Mouse (Mus musculus) heart, adult 9 months (tissue): ENCODE results near the gene Cacng1.
A peak's percentile ranks its signal among the peaks of the same experiment; 100 is the strongest.

Experiments
- DNase-seq, 2 experiments: peaks; one replicate each; pipeline ENCODE4 v3.0.0; 2022; ENCODE audit warnings: low spot score in 2 of 2

Cacng1 gene

DNA sequence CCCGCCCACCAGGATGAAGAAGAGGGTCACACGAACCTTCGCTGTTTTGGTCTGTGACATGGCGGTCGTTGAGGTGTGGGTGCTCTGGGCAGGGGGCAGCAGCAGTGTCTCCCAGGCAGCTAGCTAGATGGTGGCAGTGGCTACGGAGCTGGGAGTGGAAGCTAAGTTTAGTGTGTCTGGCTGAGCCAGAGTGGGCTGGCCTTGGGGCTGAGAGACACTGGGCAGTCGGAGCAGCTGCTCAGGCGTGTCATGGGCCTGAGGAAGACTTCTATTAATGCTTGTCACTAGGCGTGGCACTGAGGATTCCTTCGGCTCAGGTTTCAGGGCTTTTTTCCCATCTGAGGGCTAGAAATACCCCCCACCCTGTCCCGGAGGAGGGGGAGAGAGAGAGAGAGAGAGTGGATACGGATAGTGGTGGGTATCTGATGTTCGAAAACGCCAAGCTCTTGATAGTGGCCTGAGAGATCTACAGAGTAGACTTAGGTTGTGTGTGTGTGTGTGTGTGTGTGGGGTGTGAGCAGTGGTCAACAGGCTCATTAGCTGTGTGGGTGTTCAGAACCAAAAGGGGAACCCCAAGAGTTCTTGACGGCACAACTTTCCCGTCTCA, at the start of gene Cacng1:
TSS of gene Cacng1 (minus strand) at position 191 of the 607 bp plus-strand sequence.
- no peak for DNase-seq

DNA sequence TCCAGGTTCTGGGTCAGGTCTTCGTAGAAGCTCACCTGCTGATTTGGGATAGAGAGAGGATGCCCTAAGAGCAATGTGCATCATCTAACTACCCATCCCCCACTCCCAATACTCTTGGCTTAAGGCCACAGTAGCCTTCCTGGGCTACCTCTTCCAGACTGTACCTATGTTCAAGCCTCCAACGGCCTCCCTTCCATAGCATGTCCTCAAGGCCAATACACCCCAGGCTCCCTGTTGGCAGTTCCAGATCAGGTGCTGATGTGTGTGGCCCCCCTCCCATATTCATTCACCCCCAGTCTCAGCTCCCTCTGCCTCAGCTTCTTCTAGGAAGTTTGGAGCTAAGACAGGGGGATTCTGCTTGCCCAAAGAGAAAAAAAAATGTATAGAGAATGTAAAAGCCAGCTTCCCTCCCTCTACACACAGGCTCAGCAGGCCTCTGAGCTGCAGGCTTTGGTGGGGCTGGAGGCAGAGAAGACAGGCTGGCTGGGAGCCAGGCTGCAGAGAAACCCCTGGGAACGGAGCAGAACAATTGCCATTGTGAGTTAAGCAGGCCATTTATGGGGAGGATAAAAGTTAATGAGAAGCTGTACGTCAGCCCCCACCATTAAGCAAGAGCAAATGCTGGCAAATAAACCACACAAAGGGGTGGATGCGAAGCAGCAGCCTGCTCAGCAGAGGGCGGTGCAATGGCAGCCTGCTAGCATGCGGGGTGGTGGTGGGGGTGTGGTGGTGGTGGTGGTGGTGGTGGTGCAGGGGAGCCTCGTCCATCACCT, 46.6 kb upstream of the Cacng1 start:
- DNase-seq, result no peak

DNA sequence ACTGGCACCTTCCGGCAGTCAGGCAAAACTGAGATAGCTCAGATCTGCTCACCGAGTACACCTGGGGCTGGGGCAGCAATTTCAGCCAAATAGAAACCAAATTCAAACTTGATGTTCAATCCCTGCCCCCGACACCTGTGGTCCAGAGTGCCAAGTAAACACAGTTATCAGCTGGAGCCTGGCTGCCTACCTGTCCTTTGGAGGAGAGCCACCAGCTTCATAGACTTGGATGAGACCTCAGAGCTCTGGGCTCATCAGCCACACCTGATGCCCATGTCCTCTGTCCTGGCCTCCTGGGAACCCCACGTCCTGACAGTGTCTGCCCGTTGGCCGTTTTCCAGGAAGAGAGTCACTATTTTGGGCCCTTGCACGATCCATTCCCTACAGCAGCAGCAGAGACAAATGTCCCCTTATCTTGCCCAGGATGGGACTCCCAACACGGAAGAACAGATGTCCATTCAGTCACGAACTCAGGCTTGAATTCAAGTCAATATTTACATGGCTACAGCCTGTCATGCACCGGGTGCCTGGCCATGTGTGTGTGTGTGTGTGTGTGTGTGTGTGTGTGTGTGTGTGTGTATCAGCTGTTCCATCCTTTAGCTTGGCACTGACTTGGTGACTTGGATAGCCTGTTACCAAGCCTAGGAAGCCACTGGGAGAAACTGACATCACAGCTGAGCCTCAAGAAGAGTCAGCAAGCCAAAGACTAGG, 45.6 kb upstream of the Cacng1 start:
- DNase-seq, result no peak

DNA sequence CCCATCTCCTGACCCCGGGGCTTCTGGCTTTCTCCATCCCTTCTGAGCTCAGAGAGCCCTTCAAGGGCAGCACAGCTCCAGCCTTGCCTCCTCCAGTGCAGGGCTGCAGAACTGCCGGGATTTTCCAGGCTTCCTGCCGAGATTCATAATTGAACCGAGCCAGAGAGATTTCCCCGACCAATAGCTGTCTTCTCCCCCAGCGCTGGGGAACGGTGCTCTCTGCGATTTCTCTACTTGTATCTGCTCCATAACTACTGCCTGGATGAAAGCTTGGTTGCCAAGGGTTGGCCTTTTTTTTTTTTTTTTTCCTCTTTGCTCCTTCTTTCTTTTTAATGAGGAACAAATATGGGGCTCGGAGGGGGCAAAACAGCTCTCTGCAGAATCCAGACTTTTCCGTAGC, 43.7 kb upstream of the Cacng1 start:
- DNase-seq, result no peak

DNA sequence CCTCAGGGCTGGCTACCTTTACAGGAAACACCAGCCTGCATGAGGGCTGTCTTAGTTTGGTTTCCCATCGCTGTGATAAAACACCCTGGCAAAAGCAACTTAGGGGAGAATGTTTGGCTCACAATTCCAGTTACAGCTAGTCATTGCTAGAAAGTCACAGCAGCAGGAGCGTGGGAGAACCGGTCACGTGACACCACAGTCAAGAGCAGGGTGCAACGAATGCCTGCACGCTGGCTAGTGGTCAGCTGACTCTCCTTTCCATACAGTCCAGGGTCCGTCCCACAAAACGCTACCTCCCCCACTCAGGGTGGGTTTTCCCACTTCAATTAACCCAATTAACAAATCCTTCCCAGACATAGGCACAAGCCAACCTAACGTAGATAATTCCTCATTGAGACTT, 43.2 kb upstream of the Cacng1 start:
- no peak for DNase-seq

DNA sequence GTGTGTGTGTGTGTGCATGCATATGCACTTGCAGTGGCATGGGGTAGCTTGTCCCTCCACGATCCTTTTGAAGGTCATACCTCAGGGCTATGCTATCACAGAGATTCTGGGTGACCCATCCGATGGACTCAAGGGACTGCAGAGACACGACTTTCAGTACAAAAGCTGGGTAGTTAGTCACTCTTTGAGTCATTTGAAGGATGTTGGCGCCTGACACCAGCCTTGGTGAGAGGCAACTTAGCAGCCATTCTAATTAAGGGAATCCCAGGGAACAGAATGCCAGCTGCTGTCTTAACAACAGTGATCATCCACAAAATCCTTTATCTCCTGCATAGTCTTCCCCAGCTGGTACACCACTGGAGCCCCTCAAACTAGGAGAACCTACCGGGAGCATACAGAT, 32.8 kb upstream of the Cacng1 start:
- DNase-seq, result no peak

DNA sequence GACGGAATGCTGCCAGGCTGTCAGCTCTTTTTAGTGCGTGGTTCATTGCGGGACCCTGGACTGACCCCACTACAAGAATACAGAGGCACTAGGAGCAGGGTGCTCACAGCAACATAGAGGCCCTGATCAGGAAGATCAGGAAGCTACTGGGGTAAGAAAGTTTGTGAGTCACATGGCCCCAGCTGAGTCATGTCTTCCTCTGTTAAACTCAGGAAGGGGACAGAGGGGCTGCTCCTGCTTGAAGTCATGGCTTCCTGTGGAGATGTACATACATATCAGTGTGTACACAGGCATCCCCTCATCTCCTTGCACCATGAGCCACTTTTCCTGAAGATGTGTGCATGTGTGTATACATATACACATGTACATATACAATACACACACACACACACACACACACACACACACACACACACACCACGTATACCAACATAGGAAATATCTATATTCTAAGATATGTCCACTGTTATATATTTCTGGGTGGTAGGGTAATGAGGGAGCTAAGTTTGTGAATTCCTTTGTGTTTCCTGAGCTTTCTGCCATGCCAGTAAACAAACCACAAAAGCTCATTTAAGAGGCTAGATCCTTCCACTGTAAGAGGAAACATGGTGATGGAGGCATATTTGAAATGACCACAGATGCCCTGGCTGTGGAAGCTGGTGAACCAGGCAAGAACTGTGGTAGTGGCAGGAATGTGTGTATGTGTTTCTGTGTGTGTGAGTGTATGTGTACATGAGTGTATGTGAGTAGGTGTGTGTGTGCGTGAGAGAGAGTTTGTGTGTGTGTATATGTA, 32.1 kb upstream of the Cacng1 start:
- DNase-seq, result no peak

DNA sequence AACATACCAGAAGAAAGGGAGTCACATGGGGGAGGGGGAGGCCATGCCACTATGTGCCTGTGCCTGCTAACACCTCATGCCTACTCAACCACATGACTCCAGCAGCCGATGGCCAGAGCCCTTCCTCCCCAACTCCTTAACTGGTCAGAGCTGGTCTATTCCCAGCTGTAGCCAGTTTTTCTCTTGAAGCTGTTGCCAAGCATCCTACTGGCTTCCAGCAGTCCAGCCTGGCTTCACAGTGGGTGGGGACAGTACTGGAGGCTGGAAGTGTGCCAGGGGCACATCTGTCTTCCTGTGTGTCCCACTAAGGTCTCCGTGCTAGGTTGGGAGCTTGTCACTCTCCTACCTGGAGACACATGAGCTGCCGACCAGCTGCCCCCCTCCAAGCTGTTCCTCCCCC, 26.8 kb upstream of the Cacng1 start:
- DNase-seq, result no peak

DNA sequence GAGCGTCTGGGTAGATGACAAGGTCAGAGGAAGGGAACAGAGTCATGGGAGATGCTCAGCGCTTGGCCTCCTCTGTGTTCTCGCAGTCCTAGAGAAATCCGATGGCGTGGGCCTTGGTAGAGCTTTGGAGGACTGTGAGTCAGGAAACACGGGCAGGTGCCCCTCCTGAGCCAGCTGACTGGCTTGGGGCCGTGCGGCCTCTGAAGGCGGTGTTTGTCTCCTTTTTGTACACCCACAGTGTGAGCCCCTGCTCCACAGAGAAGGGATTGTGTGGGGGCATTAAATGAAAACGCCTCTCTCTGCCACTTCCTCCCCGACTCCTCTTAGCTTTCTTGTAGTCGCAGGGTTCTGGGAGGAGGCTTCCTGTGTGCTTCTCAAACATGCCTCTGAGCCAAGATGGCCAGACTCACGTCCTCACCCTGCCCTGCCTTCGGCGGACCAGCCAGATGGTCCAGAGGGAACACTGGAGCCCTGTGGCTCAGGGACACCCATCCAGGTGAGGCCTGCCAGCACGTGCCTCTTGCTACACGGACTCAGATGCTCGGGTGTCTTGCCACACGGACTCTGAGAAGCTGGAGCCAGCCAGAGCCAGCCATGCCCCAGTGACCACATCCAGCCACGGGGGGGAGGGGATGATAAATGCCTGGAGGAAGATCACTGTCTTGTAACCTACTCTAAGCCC, 22.2 kb upstream of the Cacng1 start:
- DNase-seq, result no peak

DNA sequence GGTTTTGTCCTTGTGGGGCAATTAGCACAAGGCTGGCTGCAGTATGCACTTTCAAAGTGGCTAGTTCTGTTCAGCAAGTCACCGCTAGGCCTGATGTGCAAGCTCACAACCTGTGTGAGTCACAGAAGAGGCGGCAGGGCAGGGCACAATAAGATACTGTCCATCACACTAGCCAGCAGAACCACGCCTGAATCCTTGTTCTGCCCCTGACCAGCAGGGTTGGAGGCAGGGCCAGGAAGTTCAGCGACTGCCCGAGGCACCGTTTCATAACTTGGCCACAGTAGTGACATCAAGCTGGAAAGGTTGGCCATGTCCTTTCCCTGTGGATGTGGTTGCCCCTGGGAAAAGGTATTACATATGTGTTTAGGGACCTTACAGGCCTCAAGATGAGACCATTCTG, 21.6 kb upstream of the Cacng1 start:
- no peak for DNase-seq

DNA sequence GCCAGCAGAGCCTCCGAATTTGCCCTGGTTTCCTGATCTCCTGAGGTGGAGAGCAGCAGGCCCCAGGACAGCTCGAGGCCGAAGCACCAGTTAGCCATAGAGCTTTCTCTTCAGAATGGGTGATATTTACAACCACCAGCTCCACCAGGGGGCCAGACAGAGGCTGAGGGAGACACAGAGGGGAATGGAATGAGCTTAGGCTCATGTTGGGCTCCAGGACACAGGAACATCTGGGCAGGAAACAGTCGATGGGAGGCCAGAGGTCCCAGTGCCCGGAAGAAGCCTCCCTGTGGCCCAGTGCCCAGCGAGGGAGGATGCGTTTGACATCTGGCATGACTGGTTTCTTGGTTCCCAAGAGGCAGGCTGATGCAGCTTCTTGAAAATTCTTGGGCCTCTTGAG, 17.8 kb upstream of the Cacng1 start:
- peak in 1 of 2 experiments; percentile 15 for DNase-seq

DNA sequence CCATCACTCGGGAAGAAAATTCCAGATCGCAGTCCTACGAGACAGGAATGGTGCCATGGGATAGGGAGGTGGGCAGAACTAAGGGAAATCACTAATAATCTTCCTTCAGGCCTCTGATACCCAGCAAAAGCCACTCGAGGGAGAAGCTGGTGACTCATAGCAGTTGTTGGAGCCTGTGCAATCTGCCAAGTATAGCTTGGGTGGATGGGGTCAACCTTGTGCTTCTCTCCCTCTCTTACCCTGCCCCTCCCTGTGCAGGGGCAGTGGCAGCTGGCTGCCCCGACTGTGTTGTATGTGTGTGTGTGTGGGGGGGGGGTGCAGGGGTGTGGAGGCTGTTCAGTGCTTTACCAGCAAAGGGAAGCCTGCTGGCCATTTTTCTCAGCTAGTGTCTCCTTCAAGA, 15.2 kb upstream of the Cacng1 start:
- peak in 1 of 2 experiments; percentile 3 for DNase-seq

DNA sequence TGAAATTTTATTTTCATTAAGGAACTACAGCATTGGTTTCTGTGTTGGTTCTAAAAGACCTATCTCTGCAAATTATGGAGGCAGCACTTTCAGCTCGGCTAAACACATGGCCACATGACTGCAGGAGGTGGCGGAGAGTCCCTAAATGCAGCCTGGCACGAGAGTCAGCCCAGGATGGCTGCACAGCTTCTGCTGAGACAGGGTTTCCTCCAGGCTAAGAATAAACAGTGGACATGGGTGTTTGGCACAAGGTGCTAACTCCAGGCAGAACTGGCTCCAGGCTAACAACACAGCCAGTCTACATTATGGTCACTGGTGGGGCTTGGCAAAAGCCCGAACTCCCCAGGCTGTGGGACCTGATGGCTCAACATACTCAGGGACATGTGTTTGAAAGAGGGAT, 14.6 kb upstream of the Cacng1 start:
- DNase-seq, result peak; percentile 44 to 54

DNA sequence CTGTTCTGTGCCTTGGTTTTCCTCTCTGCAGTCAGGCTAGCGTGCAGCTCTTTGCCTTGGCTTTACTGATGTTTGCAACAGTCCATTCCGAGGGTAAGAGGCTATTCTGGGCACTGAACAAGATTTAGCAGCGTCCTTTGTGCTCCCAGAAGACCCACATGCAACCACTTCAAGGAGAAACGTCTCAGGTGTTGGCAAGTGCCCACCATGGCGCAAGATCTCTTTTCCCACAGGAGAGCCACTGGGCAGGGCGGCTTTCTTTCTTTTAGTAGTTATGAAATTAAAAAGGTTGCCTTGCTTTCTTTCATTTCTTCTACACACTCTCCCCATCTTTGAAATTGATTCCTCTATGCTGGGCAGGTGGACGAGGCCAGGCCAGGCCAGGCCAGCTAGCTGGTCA, 12.8 kb upstream of the Cacng1 start:
- no peak for DNase-seq

DNA sequence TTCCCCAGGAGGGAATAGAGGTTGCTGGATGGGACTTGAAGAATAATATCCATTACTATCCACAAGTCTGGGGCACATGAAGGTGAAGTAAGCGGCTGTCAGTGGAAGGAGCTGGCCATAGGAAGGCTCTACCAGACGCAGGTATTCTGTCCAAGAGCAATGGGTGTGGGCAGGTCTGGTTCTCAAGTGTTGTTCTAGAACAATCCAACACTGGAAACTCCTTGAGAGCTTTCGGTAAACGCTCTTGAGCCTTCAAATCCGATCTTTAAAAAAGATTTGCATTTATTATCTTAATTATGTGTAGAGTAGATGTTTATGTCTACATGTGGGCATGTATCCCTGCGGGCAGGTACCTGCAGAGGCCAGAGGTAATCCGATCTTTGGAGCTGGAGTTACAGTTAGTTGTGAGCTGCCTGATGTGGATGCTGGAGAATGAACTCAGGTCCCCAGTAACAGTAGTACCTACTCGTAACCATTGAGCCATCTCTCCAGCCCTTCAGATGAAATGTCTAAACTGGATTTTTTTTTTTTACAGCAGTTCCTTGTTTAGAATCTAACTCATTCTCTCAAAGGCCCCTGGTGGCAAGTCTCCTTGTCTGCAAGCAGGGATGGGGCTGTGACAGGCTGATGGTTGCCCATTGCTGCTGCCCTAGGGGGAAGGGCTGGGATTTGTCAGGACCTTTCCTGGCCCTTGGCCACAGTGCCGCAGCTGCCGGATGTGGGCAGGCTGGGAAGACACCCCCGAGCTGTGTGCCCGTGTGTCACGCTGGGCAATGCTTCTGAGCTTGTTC, 11.9 kb upstream of the Cacng1 start:
- no peak for DNase-seq

DNA sequence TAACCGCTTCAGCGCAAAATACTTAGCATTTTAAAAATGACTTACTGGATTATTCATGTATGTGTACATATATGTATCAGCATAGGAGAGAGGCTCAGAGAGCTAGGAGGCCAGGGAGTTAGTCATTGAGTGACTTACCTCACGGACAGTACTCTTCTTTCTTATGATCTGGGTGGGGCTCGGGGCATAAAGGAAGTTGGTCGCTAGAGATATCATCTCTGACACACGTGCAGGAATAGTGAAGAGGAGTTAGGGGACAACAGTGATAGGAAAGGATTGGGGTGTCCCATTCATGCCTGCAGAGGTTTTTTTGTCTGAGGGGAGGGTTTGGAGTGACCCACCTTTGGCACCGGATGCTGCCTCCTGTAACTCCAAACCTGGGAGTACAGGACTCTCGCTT, 8.3 kb upstream of the Cacng1 start:
- no peak for DNase-seq

DNA sequence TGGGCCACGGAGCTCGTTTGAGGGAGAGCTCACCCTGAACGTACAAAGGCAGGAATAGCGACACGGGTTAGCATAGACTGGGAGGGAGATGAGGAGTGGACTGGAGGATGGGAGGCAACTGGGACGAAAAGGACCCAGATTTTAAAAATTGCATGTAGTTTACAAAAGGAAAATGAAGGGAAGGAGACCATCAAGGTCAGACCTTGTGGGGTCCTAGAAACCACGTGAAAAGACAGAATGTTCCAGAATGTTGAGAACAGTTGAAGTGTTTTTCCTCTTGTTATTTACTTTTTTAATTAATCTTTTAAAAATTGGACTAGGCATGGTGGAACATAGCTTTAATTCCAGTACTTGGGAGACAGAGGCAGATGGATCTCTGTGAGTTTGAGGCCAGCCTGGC, 4.7 kb upstream of the Cacng1 start:
- no peak for DNase-seq

DNA sequence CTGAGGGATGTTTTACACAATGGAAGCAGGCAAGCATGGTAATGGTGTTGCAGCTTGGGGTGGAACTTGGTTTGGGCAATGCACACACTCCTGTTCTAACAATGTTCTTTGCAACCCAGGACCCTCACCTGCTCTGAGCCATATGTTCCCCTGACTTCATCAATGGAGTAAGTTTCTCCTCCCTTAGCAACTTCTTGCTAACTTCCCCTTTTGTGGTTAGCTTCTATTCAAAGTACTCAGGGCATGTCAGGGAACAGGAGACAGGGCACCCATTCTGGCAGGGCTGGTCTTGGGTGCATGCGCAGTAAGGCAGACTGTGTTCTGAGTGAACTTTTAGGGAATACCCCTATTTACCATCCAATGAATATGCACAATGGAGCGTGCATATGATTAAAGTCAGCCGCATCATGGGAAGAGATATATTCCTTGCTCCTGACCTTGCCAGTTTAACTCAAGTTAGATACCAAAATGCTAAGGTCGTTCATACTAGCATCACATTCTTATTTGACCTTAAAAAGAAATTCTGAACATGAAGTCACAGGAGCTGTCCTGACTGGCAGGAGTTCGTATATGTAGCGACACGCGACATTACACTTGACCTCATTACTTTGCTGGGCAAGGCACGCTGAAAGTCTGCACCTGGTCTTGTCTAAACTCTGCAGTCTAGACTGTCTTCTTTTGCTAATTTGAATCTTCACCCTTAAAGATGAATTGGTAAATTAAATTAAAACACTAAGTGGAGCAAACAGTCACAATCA, 4.1 kb upstream of the Cacng1 start:
- no peak for DNase-seq

DNA sequence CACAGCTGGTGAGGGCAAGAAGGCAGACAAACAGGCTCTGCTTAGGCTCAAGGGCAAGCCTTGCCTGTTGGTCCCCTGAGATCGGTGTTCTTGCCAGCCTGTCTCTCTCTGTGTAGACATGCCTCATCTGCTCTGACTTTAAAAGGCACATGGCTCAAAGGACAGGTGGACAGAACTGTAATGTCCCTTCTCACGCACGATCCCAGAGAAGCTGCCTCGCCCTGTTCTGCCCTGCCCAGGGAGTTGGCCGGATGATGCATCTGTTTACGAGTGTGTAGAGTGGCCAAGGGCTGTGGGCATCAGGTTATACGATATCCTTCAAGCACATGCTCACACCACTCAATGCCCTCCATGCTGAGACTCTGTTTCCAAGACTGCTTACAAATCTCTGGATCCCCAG, 2.0 kb downstream of the Cacng1 start:
- DNase-seq, result no peak

DNA sequence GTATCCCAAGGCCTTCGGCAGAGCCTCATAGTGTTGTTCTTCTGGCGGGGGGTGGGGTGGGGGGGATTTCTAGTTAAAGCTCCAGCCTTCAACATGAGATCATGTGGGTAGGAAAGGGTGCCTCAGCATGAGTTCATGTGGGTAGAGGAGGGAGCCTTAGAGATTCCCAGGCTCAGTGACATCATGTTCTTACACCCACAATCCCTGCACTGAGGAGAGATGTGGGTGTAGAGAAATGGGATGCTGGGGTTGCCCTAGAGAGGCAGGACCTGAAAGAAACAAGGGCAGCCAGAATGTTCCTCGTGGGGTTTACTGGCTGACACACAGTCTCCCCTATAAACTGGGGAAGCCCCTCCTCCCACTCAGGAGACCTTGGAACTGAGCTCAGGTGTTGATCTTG, 5.9 kb downstream of the Cacng1 start:
- no peak for DNase-seq
